Mouse (Mus musculus) liver, embryonic 14.5 days (tissue): ENCODE measurements around the gene Rbms2.
"Not testable (repeated sequence)": the region's sequence is repeated elsewhere in the genome, so short reads cannot be mapped to it uniquely, and the experiment has no call there.

Experiments used
- CTCF ChIP-seq: IDR thresholded peaks from 2 replicates; pipeline ENCODE4 v1.5.1; 2016; ENCODE audit warnings: antibody characterized with exemption, low read depth, control low read depth
- EP300 ChIP-seq: IDR thresholded peaks from 2 replicates; pipeline ENCODE4 v1.6.1; 2016; ENCODE audit warnings: antibody characterized with exemption, low read depth

DNA sequence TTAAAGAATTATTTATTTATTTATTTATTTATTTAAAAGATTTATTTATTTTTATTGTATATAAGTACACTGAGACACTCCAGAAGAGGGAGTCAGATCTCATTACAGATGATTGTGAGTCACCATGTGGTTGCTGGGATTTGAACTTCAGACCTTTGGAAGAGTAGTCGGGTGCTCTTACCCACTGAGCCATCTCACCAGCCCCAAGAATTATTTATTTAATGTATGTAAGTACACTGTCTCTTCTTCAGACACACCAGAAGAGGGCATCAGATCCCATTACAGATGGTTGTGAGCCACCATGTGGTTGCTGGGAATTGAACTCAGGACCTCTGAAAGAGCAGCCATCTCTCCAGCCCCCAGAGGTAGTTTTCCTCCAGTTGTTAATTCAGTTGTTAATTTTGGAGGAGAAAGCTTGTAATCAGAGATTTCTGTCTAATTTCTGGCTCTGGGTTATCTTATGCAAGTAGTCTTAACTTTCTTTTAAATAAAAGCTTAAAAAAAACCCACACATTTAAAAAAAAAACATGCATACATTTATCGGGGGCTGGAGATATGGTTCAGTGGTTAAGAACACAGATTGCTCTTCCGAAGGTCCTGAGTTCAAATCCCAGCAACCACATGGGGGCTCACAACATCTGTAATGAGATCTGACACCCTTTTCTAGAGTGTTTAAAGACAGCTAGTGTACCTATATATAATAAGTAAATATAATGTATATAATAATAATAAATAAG lies 12.1 kb upstream of the Rbms2 start:
- TF ChIP-seq CTCF, EP300: not testable (repeated sequence)
